ENCODE assay signal across 8 mouse cellular contexts in genomic region chr17:6691596-6691995, GRCm38 (mm10). TPM values are rescaled to one million over a fixed set of nuclear protein-coding genes. Genes with fewer than 3 reads are reported as not detected.
A peak's percentile ranks its signal among the peaks of the same experiment; 100 is the strongest.
DNase-seq lines count a peak whose midpoint lies in the region; ATAC-seq and TF ChIP-seq lines count a peak whose summit lies in the region.
"Not testable (repeated sequence)": the region's sequence is repeated elsewhere in the genome, so short reads cannot be mapped to it uniquely, and the experiment has no call there.

No protein-coding gene starts in this region.

- not testable (repeated sequence) for H3K36me3 ChIP-seq in midbrain, embryonic 14.5 days (ENCODE audit: control insufficient read depth, insufficient read depth, low read length); spleen, adult 2 months (ENCODE audit: control insufficient read depth, insufficient read depth, low read length)

- peak; percentile 68 for DNase-seq in 416B (ENCODE audit: low read depth)
- peak; percentile 93 for DNase-seq in adrenal gland, postnatal 10 days
- DNase-seq in embryo, embryonic 10 days (ENCODE audit: low spot score), result peak; percentile 70
- peak; percentile 77 to 84 for DNase-seq in gastrocnemius, postnatal 4 days (ENCODE audit: low spot score in 2 of 2)
- DNase-seq in kidney, adult 8-10 months, result peak; percentile 73 to 91
- peak; percentile 77 to 90 for DNase-seq in left cerebral cortex, postnatal 36 days (ENCODE audit: low spot score in 2 of 2)
- peak; percentile 77 for DNase-seq in midbrain, embryonic 14.5 days
- DNase-seq in spleen, adult 2 months (ENCODE audit: low read depth in 1 of 2, low spot score in 2 of 2), result peak; percentile 8 to 84

- WGBS in midbrain, embryonic 14.5 days, result 8% methylated on average over 2 of the region's 2 CpGs
- WGBS in spleen, adult 2 months, result 15% methylated on average over 2 of the region's 2 CpGs

- not testable (repeated sequence) for TF ChIP-seq POLR2A in spleen, adult 2 months (IDR thresholded peaks at IDR 0.05; ENCODE audit: low read depth, low read length)

- TF ChIP-seq CTCF in spleen, adult 2 months (IDR thresholded peaks at IDR 0.05; ENCODE audit: extremely low read depth, insufficient read depth, insufficient read length, insufficient replicate concordance), result not testable (repeated sequence)

- intact Hi-C loops in left cerebral cortex, postnatal 36 days (cut with DNase I), result not testable (repeated sequence)

- H3K4me3 ChIP-seq in midbrain, embryonic 14.5 days (replicated peaks; ENCODE audit: low read depth, low read length); spleen, adult 2 months (ENCODE audit: extremely low read depth, insufficient read depth, insufficient read length): not testable (repeated sequence)

- H3K9ac ChIP-seq in midbrain, embryonic 14.5 days (replicated peaks; ENCODE audit: low read length), result not testable (repeated sequence)

- H3K4me2 ChIP-seq in midbrain, embryonic 14.5 days (ENCODE audit: low read length), result not testable (repeated sequence)

- ATAC-seq in midbrain, embryonic 14.5 days (ENCODE audit: low FRiP score, low TSS enrichment), result not testable (repeated sequence)

- not testable (repeated sequence) for H3K9me3 ChIP-seq in midbrain, embryonic 14.5 days (ENCODE audit: control insufficient read depth, low read length)

- not testable (repeated sequence) for H3K4me1 ChIP-seq in midbrain, embryonic 14.5 days (ENCODE audit: control insufficient read depth, insufficient read depth, low read length); spleen, adult 2 months (ENCODE audit: control insufficient read depth, insufficient read depth, insufficient read length)

- not testable (repeated sequence) for H3K27ac ChIP-seq in midbrain, embryonic 14.5 days (replicated peaks; ENCODE audit: low read depth, low read length); spleen, adult 2 months (ENCODE audit: insufficient read depth, low read length)

- H3K27me3 ChIP-seq in midbrain, embryonic 14.5 days (ENCODE audit: control insufficient read depth, insufficient read depth, low read length); spleen, adult 2 months (ENCODE audit: control insufficient read depth, insufficient read depth, low read length): not testable (repeated sequence)

RNA-seq across cellular contexts. Expression of gene Sytl3, which starts 32.7 kb away (rescaled TPM):
- total RNA-seq in adrenal gland, postnatal 10 days (2021), result 1 to 10 TPM in 1 of 2 experiments, under 1 TPM in 1; 0.99 to 1.1 TPM
- 1 to 10 TPM in 1 of 2 experiments, under 1 TPM in 1; 0.86 to 1.7 TPM for total RNA-seq in gastrocnemius, postnatal 4 days (2021)
- 1 to 10 TPM in 1 of 2 experiments, not detected in 1; 1.0 TPM for total RNA-seq in left cerebral cortex, postnatal 36 days (2021)
- 0.18 and 0.24 TPM in 2 replicates for polyA plus RNA-seq in midbrain, embryonic 14.5 days (2014; fragmentation: Nextera tagmentation; extraction: Ambion mirVana)
- polyA plus RNA-seq in spleen, adult 2 months (2012; rRNA removed), result 2.3 and 3.8 TPM in 2 replicates

RNA-seq across cellular contexts. Expression of gene Dynlt1f, which starts 35.9 kb away (rescaled TPM):
- 100 to 1,000 TPM; 122 to 127 TPM for total RNA-seq in adrenal gland, postnatal 10 days (2021)
- total RNA-seq in gastrocnemius, postnatal 4 days (2021), result 100 to 1,000 TPM; 121 to 140 TPM
- total RNA-seq in left cerebral cortex, postnatal 36 days (2021), result 10 to 100 TPM; 33.6 to 40.7 TPM
- polyA plus RNA-seq in midbrain, embryonic 14.5 days (2014; fragmentation: Nextera tagmentation; extraction: Ambion mirVana), result 370 and 378 TPM in 2 replicates
- 41.8 and 43.2 TPM in 2 replicates for polyA plus RNA-seq in spleen, adult 2 months (2012; rRNA removed)
